Mouse (Mus musculus): Measurements from ENCODE around the gene Dagla. TPM values are rescaled to one million over a fixed set of nuclear protein-coding genes. Genes with fewer than 3 reads are reported as not detected.
A peak's percentile ranks its signal among the peaks of the same experiment; 100 is the strongest.

The Dagla gene
- polyA plus RNA-seq, 1 experiment from 2014 or later: 1.3 TPM

DNA sequence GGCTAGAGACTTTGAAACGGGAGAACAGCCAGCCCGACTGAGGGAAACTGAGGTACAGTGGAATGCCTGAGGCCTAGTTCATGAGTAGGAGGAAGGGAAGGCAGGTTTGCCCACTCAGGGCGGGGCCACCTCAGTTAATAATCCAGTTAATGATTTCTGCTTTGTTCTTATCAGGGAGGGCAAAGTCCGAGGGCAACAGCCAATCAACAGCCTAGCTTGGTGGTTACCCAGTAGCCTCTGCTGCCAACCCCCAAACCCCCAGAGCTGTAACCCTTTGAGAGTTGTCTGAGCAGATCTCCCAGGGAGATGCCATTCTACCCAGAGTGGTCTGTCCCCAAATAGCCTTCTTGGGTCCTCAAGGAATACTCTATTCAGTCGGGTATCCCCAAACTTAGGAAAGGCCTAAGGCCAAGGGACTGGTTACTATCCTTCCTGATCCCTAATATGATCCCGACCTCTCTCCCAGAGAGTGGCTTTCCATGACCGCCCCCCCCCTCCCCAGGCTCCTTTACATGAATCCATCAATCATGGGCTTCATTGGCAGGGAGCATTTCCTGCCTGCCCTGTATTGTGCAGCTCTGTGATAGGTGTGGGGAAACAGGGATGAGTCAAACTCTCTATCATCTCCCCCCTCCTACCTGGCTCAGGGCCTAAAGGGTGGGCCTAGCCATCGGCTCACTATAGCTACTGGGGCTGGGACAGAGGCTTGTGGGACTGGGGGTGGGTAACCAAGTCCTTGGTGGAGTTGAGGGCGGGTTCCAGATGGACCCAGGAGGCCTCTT lies 68.7 kb downstream of the Dagla start:
- peak; percentile 84 for ATAC-seq
- no peak overlapping the region for H3K9ac ChIP-seq (ENCODE audit: low read depth, low read length)
- no peaks in the 10 kb centered on the region for H3K9me3 ChIP-seq (ENCODE audit: control insufficient read depth)
- no peak overlapping the region for H3K4me3 ChIP-seq (ENCODE audit: low read depth, low read length)
- peaks cover 5% of the 10 kb centered on the region; the same call in 1 of the 2 replicates for H3K36me3 ChIP-seq (ENCODE audit: control insufficient read depth, insufficient read depth)
- peak overlapping the region; percentile 45 for H3K4me2 ChIP-seq (replicated peaks; ENCODE audit: low read depth)
- H3K27ac ChIP-seq (ENCODE audit: low read depth, low read length): peak overlapping the region; percentile 60; the same call in 1 of the 2 replicates
- no peak for TF ChIP-seq CTCF (IDR thresholded peaks at IDR 0.05; ENCODE audit: low read depth)
- H3K4me1 ChIP-seq (replicated peaks; ENCODE audit: control insufficient read depth, insufficient read depth, low read length): peaks cover 14% of the 10 kb centered on the region; the same call in 1 of the 2 replicates
- WGBS: 26% methylated on average over 9 of the region's 9 CpGs
- no peaks in the 10 kb centered on the region for H3K27me3 ChIP-seq (replicated peaks; ENCODE audit: control insufficient read depth, insufficient read depth, low read length)

GRCm38 (mm10) chr19:10232327-10233017 lies 72.2 kb downstream of the Dagla start:
- ATAC-seq: no peak
- WGBS: 52% methylated on average over 9 of the region's 9 CpGs
- peaks cover 14% of the 10 kb centered on the region; the same call in 1 of the 2 replicates for H3K36me3 ChIP-seq (ENCODE audit: control insufficient read depth, insufficient read depth)
- no peak overlapping the region for H3K9ac ChIP-seq (ENCODE audit: low read depth, low read length)
- no peak overlapping the region for H3K4me3 ChIP-seq (ENCODE audit: low read depth, low read length)
- TF ChIP-seq CTCF (IDR thresholded peaks at IDR 0.05; ENCODE audit: low read depth): no peak
- H3K4me1 ChIP-seq (replicated peaks; ENCODE audit: control insufficient read depth, insufficient read depth, low read length): peaks cover 3% of the 10 kb centered on the region; the same call in 1 of the 2 replicates
- no peaks in the 10 kb centered on the region for H3K27me3 ChIP-seq (replicated peaks; ENCODE audit: control insufficient read depth, insufficient read depth, low read length)
- H3K4me2 ChIP-seq (replicated peaks; ENCODE audit: low read depth): no peak overlapping the region
- no peak overlapping the region for H3K27ac ChIP-seq (ENCODE audit: low read depth, low read length)
- no peaks in the 10 kb centered on the region for H3K9me3 ChIP-seq (ENCODE audit: control insufficient read depth)

GRCm38 (mm10) chr19:10231871-10232270 lies 72.8 kb downstream of the Dagla start:
- no peak overlapping the region for H3K4me2 ChIP-seq (replicated peaks; ENCODE audit: low read depth)
- H3K4me1 ChIP-seq (replicated peaks; ENCODE audit: control insufficient read depth, insufficient read depth, low read length): peaks cover 3% of the 10 kb centered on the region; the same call in 1 of the 2 replicates
- H3K9ac ChIP-seq (ENCODE audit: low read depth, low read length): no peak overlapping the region
- H3K27ac ChIP-seq (ENCODE audit: low read depth, low read length): no peak overlapping the region
- H3K27me3 ChIP-seq (replicated peaks; ENCODE audit: control insufficient read depth, insufficient read depth, low read length): no peaks in the 10 kb centered on the region
- no peaks in the 10 kb centered on the region for H3K9me3 ChIP-seq (ENCODE audit: control insufficient read depth)
- H3K36me3 ChIP-seq (ENCODE audit: control insufficient read depth, insufficient read depth): peaks cover 14% of the 10 kb centered on the region; the same call in 1 of the 2 replicates
- H3K4me3 ChIP-seq (ENCODE audit: low read depth, low read length): no peak overlapping the region
- no peak for TF ChIP-seq CTCF (IDR thresholded peaks at IDR 0.05; ENCODE audit: low read depth)
- WGBS: 46% methylated on average over 5 of the region's 5 CpGs
- ATAC-seq: no peak

DNA sequence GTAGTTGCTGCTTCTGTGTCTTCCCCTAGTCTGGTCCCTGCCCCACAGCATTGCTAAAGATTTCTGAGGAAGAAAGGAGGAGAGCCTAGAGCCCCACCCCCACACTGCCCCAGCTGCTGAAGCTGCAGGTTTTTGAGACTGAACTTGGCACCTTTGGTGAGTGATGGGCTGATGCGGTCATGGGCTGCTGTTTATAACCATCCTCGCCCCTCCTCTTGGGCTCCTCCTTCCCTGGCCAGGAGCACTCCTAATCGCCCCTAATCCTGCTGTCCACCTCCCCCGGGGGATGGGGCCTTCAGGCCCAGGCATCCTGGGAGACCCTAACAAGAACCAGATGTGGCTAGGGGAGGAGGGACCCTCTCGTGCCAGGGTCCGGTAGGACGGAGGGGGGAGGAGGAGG lies 73.7 kb downstream of the Dagla start:
- Histone ChIP-seq H3K4me3 (ENCODE audit: low read depth, low read length) (no peak overlapping the region), H3K27ac (ENCODE audit: low read depth, low read length) (no peak overlapping the region), H3K27me3 (replicated peaks; ENCODE audit: control insufficient read depth, insufficient read depth, low read length) (no peaks in the 10 kb centered on the region), H3K4me1 (replicated peaks; ENCODE audit: control insufficient read depth, insufficient read depth, low read length) (peaks cover 3% of the 10 kb centered on the region; the same call in 1 of the 2 replicates), H3K9ac (ENCODE audit: low read depth, low read length) (no peak overlapping the region), H3K9me3 (ENCODE audit: control insufficient read depth) (no peaks in the 10 kb centered on the region), H3K36me3 (ENCODE audit: control insufficient read depth, insufficient read depth) (peaks cover 14% of the 10 kb centered on the region; the same call in 1 of the 2 replicates), H3K4me2 (replicated peaks; ENCODE audit: low read depth) (no peak overlapping the region)
- no peak for TF ChIP-seq CTCF (IDR thresholded peaks at IDR 0.05; ENCODE audit: low read depth)
- WGBS: 41% methylated on average over 7 of the region's 7 CpGs
- no peak for ATAC-seq

GRCm38 (mm10) chr19:10225767-10226166 lies 78.9 kb downstream of the Dagla start:
- no peak for TF ChIP-seq CTCF (IDR thresholded peaks at IDR 0.05; ENCODE audit: low read depth)
- peaks cover 13% of the 10 kb centered on the region; the same call in 1 of the 2 replicates for H3K36me3 ChIP-seq (ENCODE audit: control insufficient read depth, insufficient read depth)
- ATAC-seq: no peak
- no peaks in the 10 kb centered on the region for H3K9me3 ChIP-seq (ENCODE audit: control insufficient read depth)
- H3K4me1 ChIP-seq (replicated peaks; ENCODE audit: control insufficient read depth, insufficient read depth, low read length): peaks cover 17% of the 10 kb centered on the region; the same call in 1 of the 2 replicates
- 32% methylated on average over 4 of the region's 4 CpGs for WGBS
- no peak overlapping the region for H3K27ac ChIP-seq (ENCODE audit: low read depth, low read length)
- H3K4me3 ChIP-seq (ENCODE audit: low read depth, low read length): no peak overlapping the region
- peak overlapping the region; percentile 38 for H3K4me2 ChIP-seq (replicated peaks; ENCODE audit: low read depth)
- H3K9ac ChIP-seq (ENCODE audit: low read depth, low read length): no peak overlapping the region
- H3K27me3 ChIP-seq (replicated peaks; ENCODE audit: control insufficient read depth, insufficient read depth, low read length): no peaks in the 10 kb centered on the region

All from intestine, postnatal 0 days (tissue).